Mouse (Mus musculus) adrenal gland (tissue): ENCODE data around the gene Tcerg1l.

Experiments used
- intact Hi-C: fragments of 180-260 bp; cut with DNase I; formaldehyde crosslinking; loops from one replicate; pipeline ENCODE4 v1.15.1; 2025

The Tcerg1l gene

DNA sequence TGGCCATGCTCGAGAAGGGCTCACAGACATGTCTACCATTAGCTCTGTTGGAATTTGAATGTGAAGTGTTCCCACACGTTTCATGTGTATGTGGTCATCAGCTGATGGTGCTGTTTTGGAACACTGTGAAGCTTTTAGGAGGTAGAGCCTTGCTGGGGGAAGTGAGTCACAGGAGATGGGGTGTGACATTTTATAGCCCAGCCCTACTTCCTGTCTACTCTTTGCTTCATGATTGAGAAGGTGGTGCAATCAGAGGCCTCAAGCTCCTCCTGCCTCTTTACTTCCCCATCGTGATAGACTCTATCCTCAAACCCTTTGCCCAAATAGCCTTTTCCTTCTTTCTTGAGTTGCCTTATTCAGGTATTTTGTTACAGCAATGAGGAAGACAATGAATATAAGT is 173.3 kb downstream of the Tcerg1l start:
- intact Hi-C loops, result no loop called here

DNA sequence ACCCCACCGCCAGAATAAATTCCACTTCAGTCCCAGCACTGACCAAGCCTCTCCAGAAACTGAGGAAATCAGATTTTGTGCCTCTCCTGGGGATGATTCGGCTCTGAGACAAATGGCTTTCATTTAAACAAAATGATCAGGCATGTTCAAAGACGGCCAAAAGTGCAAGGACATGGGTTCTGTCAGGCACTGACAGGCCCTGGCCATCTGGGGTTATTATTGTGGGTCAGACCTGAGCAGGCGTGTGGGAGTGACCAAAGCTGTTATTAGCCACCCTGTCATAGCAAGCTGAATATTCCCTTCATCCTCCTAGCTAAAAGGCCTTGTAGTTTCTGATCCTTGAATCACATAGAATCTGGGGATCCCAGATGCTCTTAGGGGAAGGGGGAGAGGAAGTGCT is 174.6 kb downstream of the Tcerg1l start:
- intact Hi-C loops, result no loop called here

DNA sequence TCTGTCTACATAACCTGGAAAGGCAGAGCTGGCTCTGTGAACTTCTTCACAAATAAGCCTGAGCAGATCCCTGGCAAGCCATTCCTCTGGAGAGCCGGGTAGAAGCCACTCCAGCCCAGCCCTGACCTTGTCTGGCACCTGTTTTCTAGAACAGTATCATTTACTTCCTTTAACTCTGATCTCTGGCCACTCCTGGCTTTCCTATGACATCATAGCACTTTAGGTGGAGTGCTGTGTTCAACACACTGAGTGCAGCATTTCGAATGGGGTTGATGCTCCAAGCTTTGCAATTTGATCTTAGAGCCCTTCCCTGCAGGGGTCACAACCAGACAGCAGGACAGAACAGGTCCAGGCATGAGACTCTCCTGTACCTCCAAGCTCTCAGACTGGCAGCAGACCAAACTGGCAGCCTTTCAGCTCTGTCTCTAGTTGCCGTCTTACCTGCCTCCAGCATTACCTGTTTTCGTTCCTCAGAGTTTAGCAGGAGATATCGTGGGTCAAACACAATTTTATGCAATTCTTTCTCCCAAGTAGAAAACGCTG is 179.9 kb downstream of the Tcerg1l start:
- intact Hi-C loops, result no loop called here

DNA sequence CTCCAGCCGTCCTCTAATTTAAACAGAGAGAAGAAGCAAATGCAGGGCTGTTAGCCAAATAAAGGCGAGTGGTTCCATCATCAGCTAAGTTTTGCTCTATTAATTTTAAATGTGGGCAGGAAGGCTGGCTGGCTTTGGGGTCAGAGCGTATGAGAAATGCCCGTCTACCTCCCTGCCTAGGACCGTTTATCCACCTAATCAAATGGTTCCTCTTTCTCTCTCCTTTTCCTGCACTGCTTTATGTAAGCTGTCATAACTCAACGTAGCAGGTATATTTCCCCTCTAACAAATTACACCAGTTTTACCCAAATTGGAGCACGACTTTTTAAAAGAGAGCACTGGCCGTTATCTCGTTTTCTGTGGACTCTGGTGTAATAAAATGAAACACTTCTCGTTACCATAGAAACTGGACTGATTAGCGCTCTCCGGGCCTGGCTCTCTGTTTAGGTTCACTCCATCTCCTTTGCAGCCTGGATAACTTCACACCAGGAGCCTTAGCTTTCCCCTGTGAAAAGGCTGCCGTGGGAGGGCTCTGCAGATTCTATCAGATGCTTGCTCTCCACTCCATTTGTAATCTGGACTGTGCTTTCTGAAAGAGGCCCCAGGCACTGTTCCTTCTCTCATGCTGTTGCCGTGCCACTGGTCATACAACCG is 182.2 kb downstream of the Tcerg1l start:
- intact Hi-C loops, result no loop called here

DNA sequence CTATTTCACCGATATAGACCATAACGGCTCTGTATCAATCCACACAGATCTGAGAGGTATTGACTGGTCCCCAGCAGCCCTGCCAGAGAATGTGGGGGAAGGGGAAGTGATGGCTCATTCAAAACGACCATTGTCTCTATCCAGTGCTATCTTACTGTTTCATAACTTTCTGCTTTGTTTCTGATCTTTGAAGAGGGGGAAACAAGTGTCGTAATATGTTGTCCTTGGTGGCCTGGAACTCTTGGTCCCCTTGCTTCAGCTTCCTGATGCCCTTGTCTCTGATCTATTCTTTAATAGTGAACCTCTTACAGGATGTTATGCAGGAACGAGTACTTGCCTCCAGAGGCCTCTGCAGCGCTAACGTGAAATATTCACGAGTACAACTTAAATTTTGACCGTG is 182.8 kb downstream of the Tcerg1l start:
- intact Hi-C loops, result no loop called here

DNA sequence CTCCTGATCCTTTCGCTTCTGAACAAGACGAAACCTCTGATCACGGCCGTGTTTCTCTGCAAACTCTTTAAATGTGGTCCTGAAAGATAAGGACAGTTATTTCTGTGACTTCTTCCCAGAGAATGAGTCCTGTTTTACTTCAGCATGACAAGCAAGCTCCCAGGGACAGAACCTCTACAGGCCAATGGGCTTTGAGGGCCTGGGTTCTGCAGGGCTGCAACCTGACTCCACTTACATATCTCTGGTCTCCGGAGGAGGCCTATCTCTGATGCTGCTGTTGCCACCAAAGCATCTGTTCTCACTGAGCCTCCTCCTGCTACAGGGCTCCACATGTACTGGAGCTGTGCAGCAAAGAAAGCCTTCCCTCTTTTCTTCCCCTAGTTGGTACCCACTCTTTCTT is 187.8 kb downstream of the Tcerg1l start:
- intact Hi-C loops, result no loop called here

DNA sequence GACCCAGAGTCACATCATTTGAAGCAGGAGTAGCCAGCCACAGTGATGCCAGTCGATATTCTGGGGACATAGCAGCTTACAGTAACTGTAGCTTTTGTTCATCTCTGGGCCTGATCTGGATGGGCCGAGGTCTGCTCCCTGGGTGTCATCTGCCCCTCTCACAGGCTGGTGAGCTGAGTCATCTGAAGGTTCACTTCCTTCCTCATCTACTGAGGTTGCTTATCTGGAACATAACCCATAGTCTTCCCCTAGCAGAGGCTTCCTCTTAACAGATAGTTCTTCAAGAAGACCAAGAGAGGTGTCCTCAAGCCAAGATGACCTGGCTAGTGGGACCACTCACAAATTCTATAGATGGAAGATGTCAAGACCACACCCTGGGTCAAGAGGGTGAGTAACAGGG is 192.4 kb downstream of the Tcerg1l start:
- intact Hi-C loops, result no loop called here

DNA sequence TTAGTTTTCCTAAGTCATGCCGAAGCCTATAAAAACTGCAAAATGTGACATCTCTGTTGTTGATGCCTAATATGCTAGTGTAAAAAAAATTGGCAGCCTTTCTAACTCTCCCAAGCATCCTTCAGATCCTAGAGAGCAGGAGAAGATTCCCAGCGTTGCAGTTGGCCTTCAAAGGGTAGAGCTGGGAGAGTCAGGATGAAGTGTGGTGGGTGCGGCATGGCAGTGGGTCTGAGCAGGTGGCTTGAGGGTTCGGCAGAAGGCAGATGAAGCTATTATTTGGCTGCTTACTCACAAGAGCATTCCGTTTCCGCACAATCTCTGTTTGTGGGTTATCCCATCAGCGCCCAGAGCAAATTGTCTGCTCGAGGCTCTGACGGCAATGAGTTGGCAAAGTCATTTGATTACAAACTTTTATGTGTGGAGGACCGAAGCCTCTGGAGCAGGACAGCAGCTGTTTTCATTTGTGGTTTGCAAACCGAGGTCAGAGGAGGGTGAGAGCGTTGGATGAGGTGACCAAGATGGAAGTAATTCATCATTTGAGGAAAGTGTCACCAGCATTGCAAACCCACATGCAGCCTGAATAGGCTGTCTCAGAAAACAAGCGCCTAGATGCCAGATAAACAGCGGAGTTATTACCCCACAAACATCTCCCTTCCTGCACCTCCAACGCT is 195.2 kb downstream of the Tcerg1l start:
- intact Hi-C loops, result no loop called here

DNA sequence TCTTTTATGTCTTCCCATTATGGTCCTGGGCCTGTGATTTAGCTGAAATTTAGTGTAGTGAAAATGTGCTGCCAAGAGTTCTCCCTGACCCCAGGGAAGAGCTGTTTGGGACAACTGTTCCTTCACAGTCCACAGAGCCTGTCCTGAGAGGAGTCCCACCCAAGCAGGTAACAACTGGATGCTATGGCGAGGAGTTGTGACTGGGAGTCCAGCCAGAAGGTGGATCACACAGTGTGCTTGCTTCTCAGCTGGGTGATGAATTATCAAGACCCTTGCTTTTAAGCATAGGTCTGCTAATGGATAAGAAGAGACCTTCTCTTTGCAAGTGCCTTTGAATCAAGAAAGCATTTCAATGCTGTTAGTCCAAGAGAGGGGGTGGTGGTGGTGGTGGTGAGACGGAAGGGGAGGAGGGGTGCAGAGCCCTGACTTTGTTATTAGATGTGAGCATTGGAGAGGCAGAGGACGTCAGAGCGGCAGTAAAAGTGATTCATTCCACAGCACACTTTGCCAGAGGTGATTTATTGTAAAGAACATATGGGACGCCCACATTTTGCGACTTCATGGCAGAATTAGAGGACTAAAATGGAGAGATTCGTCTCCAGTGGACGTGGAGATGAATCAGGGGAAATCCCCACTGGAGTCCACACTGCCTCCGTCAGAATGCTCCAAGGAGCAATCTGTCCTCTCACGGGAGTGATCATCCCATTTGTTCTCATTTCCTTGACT is 198.0 kb downstream of the Tcerg1l start:
- intact Hi-C loops, result no loop called here

DNA sequence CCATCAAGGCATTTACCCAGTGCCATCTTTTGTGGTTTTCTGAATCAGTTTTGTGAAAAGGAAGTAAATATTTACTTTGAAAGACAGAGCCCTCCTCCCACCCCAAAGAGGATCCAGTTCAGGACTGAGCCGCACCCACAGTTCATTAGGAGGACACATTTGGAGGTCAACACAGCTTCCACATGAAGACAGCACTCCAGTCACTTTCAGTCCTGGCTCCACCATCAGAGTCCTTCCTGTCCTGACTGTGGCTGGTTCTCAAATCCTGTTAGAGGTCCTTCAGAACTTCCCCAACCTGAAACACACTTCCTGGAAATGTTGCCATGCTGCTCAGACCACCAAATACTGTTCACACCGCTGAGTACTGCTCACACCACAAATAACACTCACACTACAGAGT is 201.4 kb downstream of the Tcerg1l start:
- intact Hi-C loops, result no loop called here

DNA sequence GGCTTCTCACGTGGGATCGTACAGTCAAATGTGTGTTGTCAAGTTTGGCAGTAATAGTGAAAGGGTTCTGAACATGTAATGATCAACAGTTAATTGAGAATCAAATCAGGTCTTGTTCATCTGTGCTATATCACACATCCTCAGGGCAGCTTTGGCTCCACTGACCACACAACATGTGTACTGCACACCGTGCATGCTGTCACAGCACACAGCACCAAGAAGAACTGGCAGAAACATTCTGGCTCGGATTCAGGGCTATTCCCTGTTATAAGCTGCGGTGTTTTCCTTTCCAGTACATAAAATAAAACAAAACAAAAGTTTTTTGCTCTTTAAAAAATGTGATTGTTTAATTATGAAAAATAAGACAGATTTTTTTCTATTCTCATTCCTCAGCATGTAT is 213.3 kb downstream of the Tcerg1l start:
- intact Hi-C loops, result no loop called here

DNA sequence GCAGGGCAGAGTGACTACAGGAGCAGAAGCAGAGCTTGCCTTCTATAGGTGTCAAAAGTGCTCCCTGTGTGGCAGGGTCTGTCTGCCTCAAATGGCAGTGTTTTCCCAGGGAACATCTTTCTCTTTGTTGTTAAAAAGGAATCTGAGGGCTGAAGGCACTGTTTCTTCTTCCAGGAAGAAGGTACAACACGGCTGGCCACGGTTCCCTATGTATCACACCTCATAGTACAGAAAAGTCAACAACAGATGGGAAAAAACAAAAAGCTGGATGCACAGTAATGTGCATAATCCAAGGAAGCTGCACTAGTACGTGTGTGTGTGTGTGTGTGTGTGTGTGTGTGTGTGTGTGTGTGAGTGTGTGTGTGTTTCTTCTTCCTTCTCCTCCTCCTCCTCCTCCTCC is 215.3 kb downstream of the Tcerg1l start:
- intact Hi-C loops, result no loop called here

DNA sequence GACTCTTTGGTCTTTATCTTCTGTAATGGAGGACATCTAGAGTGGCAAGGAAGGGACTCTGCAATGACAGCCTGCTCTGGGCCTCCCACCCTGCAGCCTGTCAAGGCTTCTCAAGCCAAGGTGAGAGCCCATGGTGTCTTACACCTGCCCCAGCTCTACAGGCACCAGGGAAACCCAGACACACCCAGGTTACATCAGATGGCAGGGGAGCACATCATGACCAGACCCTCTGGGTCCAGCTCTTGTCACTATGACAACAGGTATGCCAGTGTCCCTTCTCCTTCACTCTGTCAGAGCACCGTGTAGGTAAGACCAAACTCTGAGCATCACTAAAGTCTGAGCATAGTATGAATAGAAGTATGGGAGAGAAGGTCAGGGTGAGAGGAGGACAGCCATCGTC is 218.9 kb downstream of the Tcerg1l start:
- intact Hi-C loops, result no loop called here

DNA sequence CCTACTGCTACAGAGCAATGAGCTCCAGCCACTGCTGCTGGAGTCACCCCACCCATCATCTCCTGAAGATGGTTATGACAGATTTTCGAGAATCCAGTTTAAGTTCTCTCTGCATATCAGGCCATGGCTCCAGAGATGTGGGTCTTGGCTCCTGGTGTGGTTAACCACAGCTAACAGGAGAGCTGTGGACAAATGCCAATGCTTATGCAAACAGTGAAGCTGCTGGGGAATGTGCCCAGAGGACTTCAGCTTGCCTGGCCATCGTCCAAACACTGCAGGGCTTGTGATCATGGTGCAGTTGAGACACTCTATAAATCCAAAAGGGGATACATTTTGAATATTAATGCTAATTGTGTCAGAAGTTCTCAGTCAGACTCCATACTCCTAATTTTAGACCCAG is 221.5 kb downstream of the Tcerg1l start:
- intact Hi-C loops, result no loop called here

DNA sequence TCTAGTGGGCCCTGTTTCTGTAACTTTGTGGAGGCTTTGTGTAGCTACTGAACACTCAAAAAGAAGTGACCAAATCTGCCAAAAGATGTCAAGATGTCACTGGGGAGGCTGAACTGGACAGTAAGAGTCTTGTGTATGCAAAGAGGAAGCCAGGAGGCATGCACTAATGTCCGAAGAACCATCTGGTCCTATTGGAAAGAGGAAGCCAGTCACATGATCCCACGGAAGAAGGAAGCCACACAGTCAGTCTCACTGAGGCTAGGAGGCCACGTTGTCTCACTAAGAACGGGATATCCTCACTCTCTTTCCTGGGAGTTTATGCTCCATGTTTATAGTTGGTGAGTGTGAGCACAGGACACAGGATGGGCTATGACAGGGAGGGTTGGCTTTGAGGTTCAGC is 227.1 kb downstream of the Tcerg1l start:
- intact Hi-C loops, result no loop called here
